Mouse (Mus musculus) lung, postnatal 4 days (tissue): Measurements from ENCODE around the gene Etv4.

ENCODE experiments used
- DNase-seq, 2 experiments: peaks; one replicate each; pipeline ENCODE4 v3.0.0; 2021

Etv4 gene

GRCm38 (mm10) chr11:101785143-101785851 lies at the start of gene Etv4:
TSS of gene Etv4 (minus strand) at chr11:101785371.
- peak; percentile 92 to 94 for DNase-seq

GRCm38 (mm10) chr11:101832001-101832400 lies 46.8 kb upstream of the Etv4 start:
- DNase-seq: no peak

- peak; percentile 9 to 35 for DNase-seq
Measured at GRCm38 (mm10) chr11:101830616-101831015, 45.4 kb upstream of the Etv4 start.

GRCm38 (mm10) chr11:101830112-101830511 lies 44.9 kb upstream of the Etv4 start:
- peak; percentile 66 to 80 for DNase-seq

- DNase-seq: no peak
Measured at GRCm38 (mm10) chr11:101828718-101829117, 43.5 kb upstream of the Etv4 start.

- no peak for DNase-seq
Measured at GRCm38 (mm10) chr11:101823210-101823609, 38.0 kb upstream of the Etv4 start.

- peak; percentile 38 to 57 for DNase-seq
Measured at GRCm38 (mm10) chr11:101820899-101821298, 35.7 kb upstream of the Etv4 start.

- no peak for DNase-seq
Measured at GRCm38 (mm10) chr11:101819853-101820252, 34.7 kb upstream of the Etv4 start.

GRCm38 (mm10) chr11:101815103-101816085 lies 30.2 kb upstream of the Etv4 start:
- DNase-seq: no peak

GRCm38 (mm10) chr11:101814375-101815102 lies 29.4 kb upstream of the Etv4 start:
- DNase-seq: peak; percentile 81 to 87

GRCm38 (mm10) chr11:101813259-101813658 lies 28.1 kb upstream of the Etv4 start:
- DNase-seq: peak; percentile 76 to 87

- DNase-seq: no peak
Measured at GRCm38 (mm10) chr11:101809060-101809828, 24.1 kb upstream of the Etv4 start.

- DNase-seq: no peak
Measured at GRCm38 (mm10) chr11:101807266-101807665, 22.1 kb upstream of the Etv4 start.

GRCm38 (mm10) chr11:101806741-101807140 lies 21.6 kb upstream of the Etv4 start:
- DNase-seq: no peak

GRCm38 (mm10) chr11:101805113-101805704 lies 20.0 kb upstream of the Etv4 start:
- DNase-seq: no peak

- DNase-seq: no peak
Measured at GRCm38 (mm10) chr11:101801386-101801785, 16.2 kb upstream of the Etv4 start.

GRCm38 (mm10) chr11:101798083-101798482 lies 12.9 kb upstream of the Etv4 start:
- no peak for DNase-seq

- DNase-seq: no peak
Measured at GRCm38 (mm10) chr11:101797355-101797754, 12.2 kb upstream of the Etv4 start.

GRCm38 (mm10) chr11:101790811-101791526 lies 5.8 kb upstream of the Etv4 start:
- DNase-seq: peak; percentile 81 to 92

- DNase-seq: no peak
Measured at GRCm38 (mm10) chr11:101787432-101787831, 2.3 kb upstream of the Etv4 start.

- no peak for DNase-seq
Measured at GRCm38 (mm10) chr11:101786651-101787050, 1.5 kb upstream of the Etv4 start.
